Mouse (Mus musculus): ENCODE results near the gene Rora.

DNA sequence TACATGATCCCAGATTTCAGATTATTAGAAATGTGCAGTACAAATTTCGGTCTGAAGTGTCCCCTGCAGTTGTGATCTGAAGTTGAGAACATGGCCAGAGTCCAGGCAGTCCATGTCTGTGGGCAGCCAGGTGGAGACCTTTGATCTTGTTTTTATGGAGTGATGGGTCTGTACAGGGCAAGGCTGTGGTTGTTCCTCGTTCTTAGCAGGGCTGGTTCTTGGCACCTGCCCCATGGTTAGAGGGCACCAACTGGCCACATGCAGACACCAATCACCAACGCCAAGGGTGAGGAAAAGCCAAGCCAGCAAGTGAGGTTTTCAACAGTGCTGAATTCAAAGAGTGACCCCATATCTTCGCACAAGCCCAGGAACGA lies 456.7 kb downstream of the Rora start:
- TF ChIP-seq CTCF (IDR thresholded peaks at IDR 0.05; ENCODE audit: control insufficient read depth, insufficient read depth, insufficient read length) (no peak), USF1 (IDR thresholded peaks at IDR 0.05; ENCODE audit: low read depth) (no peak), MYOD1 (IDR thresholded peaks at IDR 0.05; ENCODE audit: control insufficient read depth, insufficient read length, low read depth) (no peak), MAX (IDR thresholded peaks at IDR 0.05) (no peak), CEBPB (IDR thresholded peaks at IDR 0.05; ENCODE audit: low read depth) (no peak), MYOG (IDR thresholded peaks at IDR 0.05; ENCODE audit: control insufficient read depth, extremely low read depth, insufficient read length) (no peak)
